Mouse (Mus musculus) E14TG2a.4 (cell line): ENCODE results near the gene Mtss1l.

Source experiments
- H3K27me3 ChIP-seq: 2 replicates; pipeline ENCODE4 v1.6.1; 2014; ENCODE audit warnings: low read length, control low read depth; ENCODE audit not compliant: insufficient read depth
- H3K36me3 ChIP-seq: 2 replicates; pipeline ENCODE4 v1.6.1; 2014; ENCODE audit warnings: low read length, control low read depth; ENCODE audit not compliant: insufficient read depth
- H3K4me1 ChIP-seq: replicated peaks from 2 replicates; pipeline ENCODE4 v1.6.1; 2014; ENCODE audit warnings: low read depth, low read length, control low read depth
- H3K4me3 ChIP-seq: replicated peaks from 2 replicates; pipeline ENCODE4 v1.5.1; 2014; ENCODE audit warnings: mild to moderate bottlenecking, low read length
- H3K9me3 ChIP-seq: 2 replicates; pipeline ENCODE4 v1.6.1; 2014; ENCODE audit warnings: low read length, control low read depth
- CTCF ChIP-seq: conservative IDR thresholded peaks from 2 replicates; pipeline ENCODE4 v1.5.1; 2014; ENCODE audit warnings: low read length
- NANOG ChIP-seq: IDR thresholded peaks from 2 replicates; pipeline ENCODE4 v1.6.1; 2014; ENCODE audit warnings: borderline replicate concordance, low read length, mixed read lengths
- POU5F1 ChIP-seq: IDR thresholded peaks from 2 replicates; pipeline ENCODE4 v1.6.1; 2014; ENCODE audit warnings: low read length, borderline replicate concordance

Gene Mtss1l

GRCm38 (mm10) chr8:110702636-110703459 lies 18.4 kb upstream of the Mtss1l start:
- Histone ChIP-seq H3K36me3 (peaks cover 99% of the 10 kb centered on the region), H3K27me3 (no peaks in the 10 kb centered on the region), H3K4me1 (peaks cover 18% of the 10 kb centered on the region), H3K9me3 (no peaks in the 10 kb centered on the region), H3K4me3 (no peak overlapping the region)
- TF ChIP-seq NANOG (no peak), POU5F1 (no peak), CTCF (no peak)

- no peak for TF ChIP-seq NANOG
- TF ChIP-seq CTCF: no peak
- no peak for TF ChIP-seq POU5F1
- Histone ChIP-seq H3K27me3 (no peaks in the 10 kb centered on the region), H3K4me1 (peaks cover 18% of the 10 kb centered on the region), H3K36me3 (peaks cover 99% of the 10 kb centered on the region), H3K9me3 (no peaks in the 10 kb centered on the region), H3K4me3 (no peak overlapping the region)
These were observed 17.7 kb upstream of the Mtss1l start for GRCm38 (mm10) chr8:110703460-110704061.

DNA sequence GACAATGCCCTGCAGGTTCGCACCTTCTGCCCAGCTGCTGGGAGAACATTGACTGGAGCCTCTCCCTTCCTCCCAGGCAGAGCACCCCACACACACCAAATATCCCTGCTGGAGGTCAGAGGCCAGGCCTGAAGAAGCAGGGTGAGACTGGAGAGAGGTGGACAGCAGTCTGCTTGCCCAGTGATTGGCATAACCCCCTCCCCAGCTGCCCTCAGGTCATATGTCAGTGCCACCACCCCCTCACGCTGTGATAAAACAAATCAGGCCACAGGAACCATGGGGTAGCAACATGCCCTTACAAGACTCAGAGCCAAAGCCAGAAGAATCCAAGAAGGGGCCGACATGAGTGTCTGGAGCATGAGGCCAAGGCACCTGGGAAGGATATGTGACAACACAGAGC lies 17.2 kb upstream of the Mtss1l start:
- Histone ChIP-seq H3K36me3 (peaks cover 99% of the 10 kb centered on the region), H3K27me3 (no peaks in the 10 kb centered on the region), H3K9me3 (no peaks in the 10 kb centered on the region), H3K4me1 (peaks cover 18% of the 10 kb centered on the region), H3K4me3 (no peak overlapping the region)
- no peak for TF ChIP-seq CTCF
- no peak for TF ChIP-seq NANOG
- no peak for TF ChIP-seq POU5F1

DNA sequence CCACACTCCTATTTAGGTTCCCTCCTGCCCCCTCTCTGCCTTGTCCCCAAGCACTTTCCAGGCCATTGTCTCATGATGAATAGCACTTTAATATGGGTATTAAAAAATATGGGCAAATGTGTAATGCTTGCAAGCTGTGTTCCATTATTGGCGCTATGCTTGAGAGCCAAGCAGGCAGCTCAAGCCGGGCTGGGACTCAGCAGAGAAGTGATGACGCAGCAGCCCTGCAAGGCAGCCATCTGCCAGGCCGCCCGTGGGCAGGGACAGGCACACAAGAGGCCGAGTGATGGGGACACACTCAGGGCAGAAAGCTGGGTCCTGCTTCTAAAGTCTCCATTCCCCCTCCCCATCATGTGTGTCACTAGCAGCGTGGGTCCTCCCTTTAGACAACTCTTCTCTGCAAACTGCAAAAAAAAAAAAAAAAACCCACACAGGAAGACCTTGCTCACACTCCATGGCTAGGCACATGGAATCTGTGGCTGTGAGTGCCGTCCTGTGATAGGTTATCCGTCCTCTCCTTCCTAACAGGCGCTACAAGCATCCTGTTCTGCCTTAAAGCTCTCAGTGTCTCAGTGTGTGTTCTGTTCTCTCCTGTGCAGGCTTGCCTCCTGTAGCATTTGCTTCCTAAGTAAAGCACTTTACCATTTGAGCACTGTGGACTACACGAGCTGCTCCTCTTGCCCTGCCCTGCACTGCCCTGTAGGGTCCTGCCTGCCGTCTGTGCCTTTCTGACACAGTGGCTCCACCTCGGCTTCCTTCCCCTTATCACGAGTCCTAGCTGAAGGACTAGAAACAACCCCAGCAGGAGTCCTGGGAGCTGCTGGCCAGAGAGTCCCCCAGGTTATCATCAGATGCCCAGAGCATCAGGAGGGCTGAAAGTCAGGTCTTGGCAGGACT lies 15.6 kb upstream of the Mtss1l start:
- H3K27me3 ChIP-seq: no peaks in the 10 kb centered on the region
- H3K9me3 ChIP-seq: no peaks in the 10 kb centered on the region
- no peak overlapping the region for H3K4me3 ChIP-seq
- H3K4me1 ChIP-seq: peaks cover 18% of the 10 kb centered on the region
- no peak for TF ChIP-seq POU5F1
- TF ChIP-seq NANOG: no peak
- TF ChIP-seq CTCF: no peak
- peaks cover 99% of the 10 kb centered on the region for H3K36me3 ChIP-seq

DNA sequence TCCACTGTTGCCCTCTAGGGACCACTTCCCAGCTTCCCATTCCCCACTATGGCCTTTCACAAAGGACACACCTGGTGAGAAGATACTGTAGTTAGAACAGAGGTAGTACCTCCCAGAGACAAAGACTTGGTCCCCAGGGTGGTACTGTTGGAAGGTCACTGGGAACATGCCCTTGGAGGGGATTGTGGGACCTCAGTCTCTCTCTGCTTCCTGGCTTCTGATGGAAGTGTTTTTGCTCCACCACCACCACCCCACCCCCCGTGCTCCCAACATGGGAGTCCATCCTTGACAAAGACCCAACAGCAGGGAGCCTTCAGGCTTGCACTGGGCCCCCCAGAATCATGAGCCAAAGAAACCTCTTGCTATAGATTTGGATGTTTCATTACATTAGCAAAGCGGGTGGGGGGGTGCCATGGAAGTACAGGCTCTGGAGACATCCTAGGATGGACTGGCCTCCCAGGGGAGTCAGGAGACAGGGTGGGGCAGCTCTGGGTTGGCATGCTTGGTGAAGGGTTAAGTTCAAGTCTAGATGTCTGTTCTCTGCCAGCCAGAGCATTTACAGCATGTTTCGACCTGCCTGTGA lies 14.9 kb upstream of the Mtss1l start:
- Histone ChIP-seq H3K4me1 (peaks cover 18% of the 10 kb centered on the region), H3K9me3 (no peaks in the 10 kb centered on the region), H3K27me3 (no peaks in the 10 kb centered on the region), H3K36me3 (peaks cover 99% of the 10 kb centered on the region), H3K4me3 (no peak overlapping the region)
- TF ChIP-seq POU5F1 (no peak), NANOG (no peak), CTCF (no peak)

GRCm38 (mm10) chr8:110708429-110708828 lies 12.8 kb upstream of the Mtss1l start:
- Histone ChIP-seq H3K27me3 (no peaks in the 10 kb centered on the region), H3K36me3 (peaks cover 99% of the 10 kb centered on the region), H3K4me1 (peaks cover 15% of the 10 kb centered on the region), H3K4me3 (no peak overlapping the region), H3K9me3 (no peaks in the 10 kb centered on the region)
- TF ChIP-seq POU5F1 (no peak), CTCF (no peak), NANOG (no peak)

- Histone ChIP-seq H3K4me3 (no peak overlapping the region), H3K36me3 (peaks cover 99% of the 10 kb centered on the region), H3K4me1 (peaks cover 10% of the 10 kb centered on the region), H3K27me3 (no peaks in the 10 kb centered on the region), H3K9me3 (no peaks in the 10 kb centered on the region)
- TF ChIP-seq NANOG: no peak
- TF ChIP-seq POU5F1: no peak
- TF ChIP-seq CTCF: no peak
These were observed 10.7 kb upstream of the Mtss1l start for GRCm38 (mm10) chr8:110710593-110710992.
